Mouse (Mus musculus): ENCODE data around the gene Slc22a23. TPM values are rescaled to one million over a fixed set of nuclear protein-coding genes. Genes with fewer than 3 reads are reported as not detected.
A peak's percentile ranks its signal among the peaks of the same experiment; 100 is the strongest.

The Slc22a23 gene
- polyA plus RNA-seq, 2 experiments, result 6.4 to 16.6 TPM

DNA sequence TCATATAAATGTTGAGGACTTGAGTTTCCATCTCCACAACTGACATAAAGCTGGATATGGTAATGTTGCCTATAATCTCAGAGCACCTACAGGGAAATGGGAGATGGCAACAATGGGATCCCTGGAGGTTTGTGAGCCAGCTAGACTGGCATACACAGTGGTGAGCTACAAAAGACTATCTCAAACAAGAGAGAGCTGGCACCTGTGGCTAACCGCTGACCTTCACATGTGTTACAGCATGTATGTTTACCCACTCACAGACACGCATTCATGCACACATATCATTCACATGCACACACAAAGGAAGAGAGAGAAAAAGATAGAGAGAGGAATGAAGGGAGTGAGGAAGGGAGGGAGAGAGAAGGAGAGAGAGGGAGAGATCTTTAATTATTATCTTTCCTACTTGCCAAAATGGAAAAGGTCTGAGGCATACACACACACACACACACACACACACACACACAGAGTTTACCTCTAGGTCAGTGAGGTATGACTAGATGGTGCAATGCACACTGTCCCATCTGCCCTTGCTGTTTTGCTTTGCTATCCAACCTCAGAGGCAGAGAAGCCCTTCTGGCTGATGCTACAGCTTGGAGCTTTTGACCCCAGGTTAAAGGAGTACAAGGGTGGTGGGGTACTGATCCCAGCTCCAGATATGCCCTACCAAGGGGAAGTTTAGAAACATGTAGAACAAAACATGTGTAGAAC, 38.9 kb downstream of the Slc22a23 start:
- no peaks in the 10 kb centered on the region for H3K27me3 ChIP-seq (ENCODE audit: control insufficient read depth, insufficient read depth, low read length)
- no peak overlapping the region for H3K27ac ChIP-seq (replicated peaks; ENCODE audit: low read depth, low read length)
- no peak for ATAC-seq (ENCODE audit: low FRiP score, low read depth)
- no peaks in the 10 kb centered on the region for H3K9me3 ChIP-seq (ENCODE audit: control insufficient read depth, low read length)
- H3K4me1 ChIP-seq (ENCODE audit: control insufficient read depth, insufficient read depth, low read length), result no peaks in the 10 kb centered on the region; the same call in 1 of the 2 replicates
- H3K4me2 ChIP-seq (replicated peaks; ENCODE audit: low read depth, low read length, severe bottlenecking), result no peak overlapping the region
- no peak overlapping the region for H3K9ac ChIP-seq (ENCODE audit: low read depth, low read length, severe bottlenecking)
- H3K4me3 ChIP-seq (replicated peaks; ENCODE audit: low read length), result no peak overlapping the region
- WGBS, result 94% methylated on average over 2 of the region's 2 CpGs
- no peaks in the 10 kb centered on the region for H3K36me3 ChIP-seq (ENCODE audit: control insufficient read depth, insufficient read depth, low read length)
- TF ChIP-seq POLR2A (IDR thresholded peaks at IDR 0.05; ENCODE audit: borderline replicate concordance, extremely low read depth, insufficient read depth, insufficient read length), result no peak
- no peak for DNase-seq (ENCODE audit: low spot score)

DNA sequence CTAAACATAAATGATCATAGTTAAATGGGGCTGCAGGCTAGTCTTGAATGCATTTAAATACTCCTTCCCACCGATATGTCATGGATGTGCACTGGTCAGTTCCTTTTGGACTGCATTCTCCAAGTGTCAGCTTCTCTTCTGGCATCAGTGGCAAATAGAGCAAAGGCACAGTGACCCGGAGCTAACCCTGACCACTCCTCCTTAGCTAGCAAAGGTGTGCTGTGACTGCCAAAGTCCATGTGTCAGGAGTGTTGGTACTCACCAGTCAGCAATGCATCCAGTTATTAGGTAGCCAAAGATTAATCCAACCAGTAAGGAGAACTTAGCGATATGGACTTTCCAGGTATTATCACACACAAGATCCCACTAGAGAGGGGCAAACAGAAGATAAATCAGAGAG, 40.1 kb downstream of the Slc22a23 start:
- DNase-seq (ENCODE audit: low spot score), result no peak
- Histone ChIP-seq H3K27ac (replicated peaks; ENCODE audit: low read depth, low read length) (no peak overlapping the region), H3K27me3 (ENCODE audit: control insufficient read depth, insufficient read depth, low read length) (no peaks in the 10 kb centered on the region), H3K36me3 (ENCODE audit: control insufficient read depth, insufficient read depth, low read length) (no peaks in the 10 kb centered on the region), H3K4me1 (ENCODE audit: control insufficient read depth, insufficient read depth, low read length) (peaks cover under 1% of the 10 kb centered on the region; the same call in 1 of the 2 replicates), H3K9ac (ENCODE audit: low read depth, low read length, severe bottlenecking) (no peak overlapping the region), H3K4me3 (replicated peaks; ENCODE audit: low read length) (no peak overlapping the region), H3K4me2 (replicated peaks; ENCODE audit: low read depth, low read length, severe bottlenecking) (no peak overlapping the region), H3K9me3 (ENCODE audit: control insufficient read depth, low read length) (no peaks in the 10 kb centered on the region)
- WGBS, result 88% methylated on average over 3 of the region's 3 CpGs
- no peak for TF ChIP-seq POLR2A (IDR thresholded peaks at IDR 0.05; ENCODE audit: borderline replicate concordance, extremely low read depth, insufficient read depth, insufficient read length)
- ATAC-seq (ENCODE audit: low FRiP score, low read depth), result no peak

DNA sequence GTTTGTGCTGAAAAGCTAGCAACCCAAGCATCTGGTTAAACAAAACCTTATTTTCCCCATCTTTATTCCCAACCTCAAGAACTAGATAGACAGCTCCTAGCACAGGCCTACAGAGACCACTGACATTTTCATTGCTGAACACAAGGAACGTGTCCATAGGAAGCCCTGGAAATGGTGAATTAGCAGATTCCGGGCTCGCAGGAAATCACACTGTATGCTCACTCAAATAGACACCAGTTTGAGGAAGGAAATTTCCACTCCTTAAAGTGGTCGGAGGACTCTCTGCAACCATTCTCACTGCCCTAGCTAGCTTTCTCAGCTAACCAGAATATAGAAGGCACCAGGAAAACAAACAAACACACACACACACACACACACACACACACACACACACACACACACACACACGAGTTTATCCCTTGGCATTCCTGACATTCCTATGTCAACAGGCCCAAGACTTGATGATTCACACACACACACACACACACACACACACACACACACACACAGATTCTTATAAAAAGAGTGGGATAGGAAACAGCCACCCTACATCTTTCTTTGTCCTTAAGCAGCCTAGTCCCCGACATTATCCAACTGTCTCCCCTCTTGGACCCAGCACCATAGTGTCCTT, 41.5 kb downstream of the Slc22a23 start:
- whole genome bisulfite sequencing, result 57% methylated on average over 6 of the region's 6 CpGs
- Histone ChIP-seq H3K36me3 (ENCODE audit: control insufficient read depth, insufficient read depth, low read length) (no peaks in the 10 kb centered on the region), H3K4me1 (ENCODE audit: control insufficient read depth, insufficient read depth, low read length) (peaks cover 6% of the 10 kb centered on the region; the same call in 1 of the 2 replicates), H3K9ac (ENCODE audit: low read depth, low read length, severe bottlenecking) (no peak overlapping the region), H3K4me3 (replicated peaks; ENCODE audit: low read length) (no peak overlapping the region), H3K27ac (replicated peaks; ENCODE audit: low read depth, low read length) (no peak overlapping the region), H3K9me3 (ENCODE audit: control insufficient read depth, low read length) (no peaks in the 10 kb centered on the region), H3K4me2 (replicated peaks; ENCODE audit: low read depth, low read length, severe bottlenecking) (no peak overlapping the region), H3K27me3 (ENCODE audit: control insufficient read depth, insufficient read depth, low read length) (no peaks in the 10 kb centered on the region)
- ATAC-seq (ENCODE audit: low FRiP score, low read depth), result no peak
- no peak for DNase-seq (ENCODE audit: low spot score)
- no peak for TF ChIP-seq POLR2A (IDR thresholded peaks at IDR 0.05; ENCODE audit: borderline replicate concordance, extremely low read depth, insufficient read depth, insufficient read length)

DNA sequence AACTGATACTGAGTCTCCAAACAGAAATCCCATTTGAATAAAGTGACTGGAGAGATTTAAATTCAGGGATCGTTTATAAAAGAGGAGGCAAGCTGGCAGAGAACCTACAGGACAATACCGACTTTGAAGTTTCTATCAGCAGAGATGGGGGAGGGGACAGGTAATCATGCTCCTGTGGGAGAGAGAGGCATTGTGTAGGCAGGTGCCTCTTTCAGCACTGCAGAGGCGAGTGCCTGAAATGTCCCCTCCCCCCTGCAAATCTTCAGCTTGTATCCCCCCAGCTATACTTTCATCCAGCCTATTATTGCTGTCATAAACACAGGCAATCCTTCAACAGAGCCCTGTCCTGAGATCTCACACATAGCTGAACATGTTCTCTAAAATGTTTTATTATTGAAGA, 43.4 kb downstream of the Slc22a23 start:
- H3K27me3 ChIP-seq (ENCODE audit: control insufficient read depth, insufficient read depth, low read length), result no peaks in the 10 kb centered on the region
- no peak overlapping the region for H3K4me2 ChIP-seq (replicated peaks; ENCODE audit: low read depth, low read length, severe bottlenecking)
- peaks cover 6% of the 10 kb centered on the region; the same call in 1 of the 2 replicates for H3K4me1 ChIP-seq (ENCODE audit: control insufficient read depth, insufficient read depth, low read length)
- H3K9me3 ChIP-seq (ENCODE audit: control insufficient read depth, low read length), result no peaks in the 10 kb centered on the region
- no peaks in the 10 kb centered on the region for H3K36me3 ChIP-seq (ENCODE audit: control insufficient read depth, insufficient read depth, low read length)
- no peak for TF ChIP-seq POLR2A (IDR thresholded peaks at IDR 0.05; ENCODE audit: borderline replicate concordance, extremely low read depth, insufficient read depth, insufficient read length)
- WGBS, result 43% methylated on average over 3 of the region's 3 CpGs
- no peak for ATAC-seq (ENCODE audit: low FRiP score, low read depth)
- no peak overlapping the region for H3K4me3 ChIP-seq (replicated peaks; ENCODE audit: low read length)
- DNase-seq (ENCODE audit: low spot score), result no peak
- H3K9ac ChIP-seq (ENCODE audit: low read depth, low read length, severe bottlenecking), result no peak overlapping the region
- no peak overlapping the region for H3K27ac ChIP-seq (replicated peaks; ENCODE audit: low read depth, low read length)

DNA sequence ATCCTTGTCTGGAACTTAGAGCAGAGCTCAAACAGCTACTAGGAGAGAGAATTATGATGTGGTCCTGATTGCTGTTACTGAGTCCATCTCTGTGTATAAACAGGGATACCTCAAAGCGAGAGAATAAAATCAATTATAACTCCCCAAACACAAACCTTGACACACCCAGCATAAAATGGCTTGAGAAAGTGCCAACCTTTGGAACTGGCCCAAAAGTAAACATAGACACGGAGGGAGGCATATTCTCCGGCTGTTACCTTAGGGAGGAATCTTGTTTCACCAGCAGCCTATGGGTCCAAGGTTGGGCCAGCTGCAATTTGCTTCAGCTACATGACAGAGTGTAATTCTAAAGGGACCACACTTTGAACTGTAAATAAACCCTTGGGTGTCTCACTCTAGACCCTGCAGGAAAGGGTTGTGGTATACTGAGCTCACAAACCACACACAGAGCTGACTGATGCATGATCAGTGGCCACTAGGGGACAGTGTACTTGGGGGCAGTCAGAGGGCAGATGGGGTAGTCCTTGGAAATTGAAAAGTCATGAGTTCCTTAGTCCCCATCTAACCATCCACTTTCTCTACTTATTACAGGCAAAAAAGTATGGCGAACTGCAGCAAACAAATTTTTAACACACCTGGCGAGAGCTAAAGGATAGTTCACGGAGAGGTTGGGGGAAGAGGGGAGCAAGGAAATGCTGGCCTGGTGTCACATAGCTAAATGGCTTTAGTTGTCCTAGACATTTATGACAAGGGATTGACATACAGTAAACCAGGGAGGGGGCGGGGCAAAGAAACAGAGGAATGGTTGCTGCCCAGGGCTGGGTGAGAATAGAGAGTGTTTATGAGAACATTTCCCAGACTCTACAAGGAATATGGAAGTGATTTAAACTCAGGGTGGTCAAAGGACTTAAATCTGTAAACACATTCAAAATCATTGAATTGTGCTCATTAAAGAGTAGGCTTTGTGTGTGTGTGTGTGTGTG, 45.3 kb downstream of the Slc22a23 start:
- Histone ChIP-seq H3K4me1 (ENCODE audit: control insufficient read depth, insufficient read depth, low read length) (peaks cover 6% of the 10 kb centered on the region; the same call in 1 of the 2 replicates), H3K4me2 (replicated peaks; ENCODE audit: low read depth, low read length, severe bottlenecking) (no peak overlapping the region), H3K9ac (ENCODE audit: low read depth, low read length, severe bottlenecking) (no peak overlapping the region), H3K4me3 (replicated peaks; ENCODE audit: low read length) (no peak overlapping the region), H3K27me3 (ENCODE audit: control insufficient read depth, insufficient read depth, low read length) (no peaks in the 10 kb centered on the region), H3K27ac (replicated peaks; ENCODE audit: low read depth, low read length) (no peak overlapping the region), H3K9me3 (ENCODE audit: control insufficient read depth, low read length) (no peaks in the 10 kb centered on the region), H3K36me3 (ENCODE audit: control insufficient read depth, insufficient read depth, low read length) (no peaks in the 10 kb centered on the region)
- 51% methylated on average over 7 of the region's 7 CpGs for WGBS
- DNase-seq (ENCODE audit: low spot score) (no peak), ATAC-seq (ENCODE audit: low FRiP score, low read depth) (peak; percentile 26; the same call in 1 of the 2 replicates)
- TF ChIP-seq POLR2A (IDR thresholded peaks at IDR 0.05; ENCODE audit: borderline replicate concordance, extremely low read depth, insufficient read depth, insufficient read length), result no peak
